Mouse (Mus musculus) heart, adult 11 months (tissue): ENCODE measurements around the gene Gng8.

Experiments used
- DNase-seq: peaks from one replicate; pipeline ENCODE4 v3.0.0; 2022

Gng8 gene

DNA sequence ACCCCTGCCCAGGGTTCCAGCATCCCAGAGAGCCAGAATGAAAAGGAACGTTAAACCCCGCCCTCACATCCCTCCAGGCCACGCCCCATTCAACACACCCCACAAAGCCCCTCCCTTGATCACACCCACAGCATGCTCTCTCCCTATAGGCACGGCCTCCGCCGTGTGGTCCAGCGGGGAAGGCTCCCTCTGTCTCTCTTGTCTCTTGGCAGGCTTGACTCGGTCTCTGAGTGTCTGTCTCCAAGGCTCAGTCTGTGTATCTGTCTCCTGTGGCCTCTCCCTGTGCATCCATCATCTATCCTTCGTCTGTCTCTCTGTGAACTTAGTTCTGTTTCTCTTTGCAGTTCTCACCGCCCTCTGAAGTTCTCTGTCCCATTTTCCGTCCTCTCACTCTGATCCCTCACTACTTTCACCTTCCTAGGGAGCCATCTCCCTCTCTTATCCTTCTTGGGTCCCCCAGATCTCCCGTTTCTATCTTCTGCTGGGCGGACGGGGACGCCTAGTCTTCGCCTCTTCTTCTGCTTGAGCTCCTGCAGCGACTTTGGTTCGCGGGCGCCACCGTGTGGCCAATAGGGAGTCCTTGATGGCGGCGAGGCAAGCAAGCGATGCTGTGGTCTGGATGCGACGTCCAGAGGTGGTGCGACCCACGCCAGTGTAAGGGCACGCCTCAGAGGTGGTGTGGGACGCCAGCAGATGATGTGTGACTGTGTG, at the start of gene Gng8:
Gene Gng8, plus strand, starts transcription at position 146 of the 711 bp plus-strand sequence.
- peak; percentile 98 for DNase-seq

DNA sequence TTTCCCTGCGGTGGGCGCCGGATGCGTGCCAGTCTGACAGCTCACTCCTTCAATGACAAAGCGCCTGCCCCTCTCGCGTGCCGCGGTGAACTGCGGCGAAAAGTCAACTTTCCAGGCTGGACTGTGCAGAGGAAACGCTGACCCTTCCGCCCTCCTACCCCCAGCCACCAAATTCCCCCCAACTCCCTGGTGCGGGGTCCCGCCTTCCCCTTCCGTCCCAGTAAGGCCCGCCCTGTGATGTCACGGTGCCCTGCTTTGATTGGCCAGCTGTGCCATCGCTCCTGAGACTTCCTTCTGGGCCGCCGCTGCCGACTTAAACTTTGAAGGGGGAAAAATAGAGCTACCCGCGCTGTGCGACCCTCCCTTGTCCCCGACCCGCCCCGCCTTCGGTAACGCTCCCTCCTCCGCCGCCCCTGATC, 48.9 kb upstream of the Gng8 start, which contains the start of gene Prkd2:
Gene Prkd2, plus strand, starts transcription at position 258 of the 419 bp plus-strand sequence.
- DNase-seq = peak; percentile 100

DNA sequence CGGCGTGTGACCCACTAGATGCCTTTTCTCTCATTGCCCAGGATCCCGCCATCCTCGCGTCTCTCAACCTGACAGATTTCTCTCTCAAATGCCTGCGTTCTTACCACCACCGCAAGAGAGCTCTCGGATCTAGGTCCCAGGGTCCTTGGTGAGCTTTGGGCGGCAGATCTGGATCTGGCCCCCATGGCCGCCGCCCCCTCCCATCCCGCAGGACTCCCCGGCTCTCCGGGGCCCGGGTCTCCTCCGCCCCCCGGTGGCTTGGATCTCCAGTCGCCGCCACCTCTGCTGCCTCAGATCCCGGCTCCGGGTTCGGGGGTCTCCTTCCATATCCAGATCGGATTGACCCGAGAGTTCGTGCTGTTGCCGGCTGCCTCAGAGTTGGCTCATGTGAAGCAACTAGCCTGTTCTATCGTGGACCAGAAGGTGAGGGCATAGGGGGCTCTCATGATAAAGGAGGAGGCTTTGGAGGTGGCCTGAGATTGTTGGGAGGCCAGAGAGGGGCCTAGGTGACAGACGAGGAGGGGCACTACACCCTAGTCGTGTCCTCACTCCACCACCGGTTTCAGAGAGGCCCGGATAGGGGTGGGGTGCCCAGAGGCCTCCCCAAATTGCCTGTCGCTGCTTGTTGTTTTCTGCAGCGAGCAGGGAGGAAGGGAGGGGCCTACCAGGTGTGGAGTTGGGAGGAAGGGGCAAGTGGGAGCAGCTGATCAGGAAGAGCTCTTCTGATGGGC, 48.0 kb upstream of the Gng8 start:
- DNase-seq = peak; percentile 98

DNA sequence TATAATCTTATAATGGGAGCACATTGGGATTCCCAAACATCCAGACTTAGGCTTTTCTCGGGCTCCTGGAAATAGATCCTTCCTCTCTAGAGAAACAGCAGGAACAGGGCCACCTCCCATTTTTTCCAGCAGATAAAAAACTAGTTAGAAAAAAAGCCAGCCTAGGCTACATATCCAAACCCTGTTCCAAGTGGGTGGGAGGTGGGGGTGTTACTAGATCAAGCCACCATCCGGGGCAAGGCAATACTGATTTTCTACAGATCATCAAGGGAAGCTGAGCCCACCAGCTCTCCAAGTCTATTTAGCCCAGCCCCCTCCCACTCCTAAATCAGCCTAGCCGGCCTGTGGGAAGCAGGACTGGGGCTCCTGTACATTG, 46.9 kb upstream of the Gng8 start:
- peak; percentile 98 for DNase-seq

DNA sequence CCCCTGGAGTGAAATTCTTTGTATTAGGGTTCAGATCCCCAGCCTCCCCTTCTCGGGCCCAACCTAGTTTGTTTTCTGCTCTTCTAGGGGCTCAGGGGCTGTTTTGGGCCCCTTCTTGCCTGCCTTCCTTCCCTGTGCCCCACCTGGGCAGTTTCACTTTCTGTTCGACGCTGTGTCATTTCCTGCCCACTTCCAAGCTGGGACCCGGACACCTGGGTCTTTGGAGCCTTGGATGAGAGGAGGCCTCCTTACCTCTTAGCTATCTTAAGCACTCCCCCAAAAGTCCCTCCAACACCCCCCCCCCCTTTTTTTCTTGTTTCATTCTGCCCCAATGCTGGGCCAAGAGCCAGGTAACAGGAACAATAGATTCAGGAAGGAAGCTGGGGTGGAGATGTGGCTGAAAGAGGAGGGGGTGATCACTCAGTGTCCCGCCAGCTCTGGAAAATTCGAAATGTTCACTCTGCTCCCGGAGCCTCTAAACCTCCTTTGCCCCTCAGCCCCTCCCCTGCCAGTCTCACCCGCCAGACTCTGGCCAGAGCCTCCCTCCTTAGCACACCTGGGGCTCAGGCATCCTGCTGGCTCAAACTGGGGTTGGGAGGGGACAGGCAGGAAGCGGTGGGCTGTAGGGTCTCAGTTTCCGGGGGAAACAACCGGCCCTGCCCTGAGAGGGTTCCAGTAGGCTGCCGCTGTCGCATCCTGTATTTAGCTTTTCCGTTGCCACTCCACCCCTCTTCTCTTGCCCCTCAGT, 46.3 kb upstream of the Gng8 start:
- DNase-seq = peak; percentile 99

DNA sequence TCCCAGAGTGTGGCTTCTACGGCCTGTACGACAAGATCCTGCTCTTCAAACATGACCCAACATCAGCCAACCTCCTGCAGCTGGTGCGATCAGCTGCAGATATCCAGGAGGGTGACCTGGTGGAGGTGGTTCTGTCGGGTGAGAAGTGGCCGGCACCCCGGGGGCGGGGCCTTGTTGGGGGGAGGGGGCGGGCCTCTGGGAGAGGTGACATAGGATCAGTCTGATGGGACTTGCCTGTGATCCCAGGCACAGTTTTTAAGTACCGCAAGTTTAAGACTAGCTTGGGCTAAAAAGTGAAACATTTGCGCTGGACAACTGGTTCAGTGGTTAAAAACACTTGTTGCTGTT, 45.8 kb upstream of the Gng8 start:
- DNase-seq = no peak

DNA sequence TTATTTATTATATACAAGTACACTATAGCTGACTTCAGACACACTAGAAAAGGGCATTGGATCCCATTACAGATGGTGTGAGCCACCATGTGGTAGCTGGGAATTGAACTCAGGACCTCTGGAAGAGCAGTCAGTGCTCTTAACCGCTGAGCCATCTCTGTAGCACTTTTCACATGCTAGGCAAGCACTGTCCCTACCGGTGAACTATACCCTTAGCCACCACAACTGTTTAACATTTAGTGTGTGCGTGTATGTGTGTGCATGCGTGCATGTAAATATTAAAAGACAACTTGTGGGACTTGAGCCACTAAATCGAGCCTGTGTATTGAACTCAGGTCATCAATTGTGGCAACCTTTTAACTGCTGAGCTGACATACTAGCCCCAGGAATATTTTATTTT, 44.8 kb upstream of the Gng8 start:
- DNase-seq = no peak

DNA sequence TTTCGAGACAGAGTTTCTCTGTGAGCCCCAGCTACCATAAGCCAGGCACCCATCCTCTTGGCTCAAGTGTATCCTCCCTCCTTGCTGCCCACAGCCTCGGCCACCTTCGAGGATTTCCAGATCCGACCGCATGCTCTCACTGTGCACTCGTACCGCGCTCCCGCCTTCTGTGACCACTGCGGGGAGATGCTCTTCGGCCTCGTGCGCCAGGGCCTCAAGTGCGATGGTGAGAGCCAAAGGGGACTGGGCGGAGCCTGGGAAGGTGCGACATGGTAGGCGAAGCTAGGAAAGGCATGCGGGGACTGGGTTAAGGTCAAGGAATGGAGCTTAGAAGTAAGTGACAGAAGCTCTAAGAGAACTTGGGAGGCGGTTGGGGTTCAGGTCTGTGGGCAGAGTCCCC, 44.1 kb upstream of the Gng8 start:
- DNase-seq = peak; percentile 90

DNA sequence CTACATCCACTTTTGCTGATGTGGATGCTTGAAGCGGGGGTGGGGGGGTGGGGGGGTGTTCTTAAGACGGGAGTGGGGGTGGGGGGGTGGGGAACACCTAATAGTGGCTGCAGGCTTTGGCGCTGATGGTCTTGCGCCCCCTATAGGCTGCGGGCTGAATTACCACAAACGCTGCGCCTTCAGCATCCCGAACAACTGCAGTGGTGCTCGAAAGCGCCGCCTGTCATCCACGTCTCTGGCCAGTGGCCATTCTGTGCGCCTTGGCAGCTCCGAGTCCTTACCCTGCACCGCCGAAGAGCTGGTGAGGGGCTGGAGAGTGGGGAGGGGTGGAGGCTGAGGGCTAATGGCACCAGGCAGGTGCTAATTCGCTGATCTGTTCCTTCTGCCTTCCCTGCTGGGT, 43.0 kb upstream of the Gng8 start:
- peak; percentile 94 for DNase-seq

DNA sequence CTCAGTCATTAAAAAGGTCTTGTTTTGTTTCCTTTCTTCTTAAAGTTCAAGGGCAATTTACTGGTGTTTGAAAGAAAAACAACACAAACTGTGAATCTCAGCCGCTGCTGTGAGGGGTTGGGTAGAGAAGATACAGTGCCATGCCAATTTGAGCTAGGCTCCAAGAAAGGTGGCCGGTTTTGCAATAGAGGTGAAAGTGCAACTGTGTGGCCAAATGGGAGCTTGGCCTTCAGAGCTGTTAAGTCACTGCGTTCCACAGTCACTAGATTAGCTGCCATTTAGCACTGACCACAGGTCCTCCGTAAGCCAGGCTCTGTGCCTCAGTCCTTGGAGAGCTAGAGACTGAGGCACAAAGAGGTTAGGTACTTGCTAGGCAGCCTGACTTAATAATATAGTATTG, 40.0 kb upstream of the Gng8 start:
- no peak for DNase-seq

DNA sequence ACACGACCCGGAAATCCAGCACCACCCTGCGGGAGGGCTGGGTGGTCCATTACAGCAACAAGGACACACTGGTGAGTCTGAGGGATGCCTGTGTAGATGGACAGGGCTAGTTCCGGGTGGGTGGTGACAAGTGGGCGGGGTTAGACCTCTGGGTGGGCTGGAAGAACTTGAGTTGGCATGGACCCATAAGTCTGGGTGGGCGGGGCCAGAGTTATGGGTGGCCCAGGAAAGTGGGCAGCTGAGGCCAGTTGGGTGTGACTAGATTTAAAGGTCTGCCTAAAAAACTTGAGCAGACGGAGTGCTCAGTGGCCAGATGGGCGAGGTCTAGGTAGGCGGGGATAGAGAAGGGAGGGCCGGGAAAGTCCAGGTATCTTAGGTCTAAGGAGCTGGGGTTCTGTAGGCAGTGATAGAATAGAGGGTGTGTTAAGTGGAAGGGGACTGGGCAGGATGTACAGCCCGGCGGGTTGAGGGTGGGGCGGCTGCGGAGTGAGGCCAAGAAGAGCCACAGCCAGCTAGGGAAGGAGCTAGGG, 38.2 kb upstream of the Gng8 start:
- peak; percentile 96 for DNase-seq

DNA sequence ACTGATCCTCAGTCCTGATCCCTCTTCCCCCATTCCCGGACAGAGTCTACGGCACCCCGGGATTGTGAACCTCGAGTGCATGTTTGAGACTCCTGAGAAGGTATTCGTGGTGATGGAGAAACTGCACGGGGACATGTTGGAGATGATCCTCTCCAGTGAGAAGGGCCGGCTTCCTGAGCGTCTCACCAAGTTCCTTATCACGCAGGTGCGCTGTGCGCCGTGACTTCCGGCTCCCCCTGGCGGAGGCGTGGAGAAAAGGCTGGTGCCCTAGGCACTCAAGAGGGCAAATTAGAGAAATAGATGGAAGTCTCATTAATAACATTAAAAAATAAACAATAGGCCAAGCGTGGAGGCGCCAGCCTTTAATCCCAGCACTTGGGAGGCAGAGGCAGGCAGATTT, 33.2 kb upstream of the Gng8 start:
- no peak for DNase-seq

DNA sequence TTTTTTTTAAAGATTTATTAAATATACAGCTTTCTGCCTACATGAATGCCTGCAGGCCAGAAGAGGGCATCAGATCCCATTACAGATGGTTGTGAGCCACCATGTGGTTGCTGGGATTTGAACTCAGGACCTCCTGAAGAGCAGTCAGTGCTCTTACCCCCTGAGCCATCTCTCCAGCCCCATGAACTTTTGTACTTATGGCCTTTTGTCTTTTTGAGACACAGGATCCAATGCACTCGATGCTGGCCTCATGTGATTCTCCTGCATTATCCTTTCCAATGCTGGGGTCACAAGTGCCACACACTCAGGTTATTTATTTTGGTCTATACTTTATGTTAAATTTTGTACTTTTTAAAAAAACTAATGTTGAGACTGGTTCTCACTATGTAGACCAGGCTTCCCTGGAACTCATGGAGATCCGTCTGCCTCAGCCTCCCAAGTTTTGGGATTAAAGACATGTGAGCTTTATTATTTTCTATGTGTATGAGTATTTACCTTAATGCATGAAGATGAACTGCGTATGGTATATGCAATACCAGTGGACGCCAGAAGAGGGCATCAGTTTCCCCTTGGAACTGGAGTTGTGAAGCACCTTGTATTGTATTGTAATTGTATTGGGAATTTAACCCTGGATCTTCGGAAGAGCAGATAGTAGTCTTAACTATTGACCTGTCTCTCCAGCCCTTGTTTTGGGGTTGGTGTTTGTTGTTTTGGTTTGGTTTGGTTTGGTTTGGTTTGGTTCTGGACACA, 31.5 kb upstream of the Gng8 start:
- no peak for DNase-seq

DNA sequence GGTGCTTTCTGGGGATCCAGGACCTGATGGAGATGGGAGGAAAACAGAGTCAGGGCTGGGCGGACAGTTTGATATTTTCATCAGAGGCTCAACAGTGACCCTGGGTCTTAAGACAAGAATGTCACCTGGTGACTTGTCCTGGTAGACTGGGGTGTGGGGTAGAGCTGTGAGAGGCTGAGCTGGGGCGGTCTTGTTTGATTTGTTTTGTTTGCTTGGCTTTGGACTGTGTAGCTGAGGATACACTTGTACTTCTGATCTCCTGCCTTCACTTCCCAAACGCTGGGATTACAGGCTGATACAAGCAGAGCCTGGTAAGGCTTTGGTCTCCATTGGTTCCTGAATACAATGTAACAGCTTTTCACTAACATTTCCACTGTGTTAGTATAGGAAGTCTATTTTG, 24.1 kb upstream of the Gng8 start:
- no peak for DNase-seq

DNA sequence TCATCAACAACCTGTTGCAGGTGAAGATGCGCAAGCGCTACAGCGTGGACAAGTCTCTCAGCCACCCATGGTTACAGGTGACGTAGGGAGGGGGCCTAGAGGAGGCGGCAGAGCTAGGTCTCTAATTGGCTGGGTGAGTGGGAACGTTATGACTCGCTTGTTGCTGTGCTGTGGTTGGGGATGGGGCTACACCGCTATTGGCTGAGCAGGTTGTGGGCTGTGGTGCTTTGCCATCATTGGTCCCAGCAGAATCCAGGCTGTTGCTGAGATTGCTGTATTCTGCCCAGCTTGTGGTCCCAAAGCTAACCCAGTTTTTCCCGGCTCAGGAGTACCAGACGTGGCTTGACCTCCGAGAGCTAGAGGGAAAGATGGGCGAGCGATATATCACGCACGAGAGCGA, 22.1 kb upstream of the Gng8 start:
- no peak for DNase-seq

DNA sequence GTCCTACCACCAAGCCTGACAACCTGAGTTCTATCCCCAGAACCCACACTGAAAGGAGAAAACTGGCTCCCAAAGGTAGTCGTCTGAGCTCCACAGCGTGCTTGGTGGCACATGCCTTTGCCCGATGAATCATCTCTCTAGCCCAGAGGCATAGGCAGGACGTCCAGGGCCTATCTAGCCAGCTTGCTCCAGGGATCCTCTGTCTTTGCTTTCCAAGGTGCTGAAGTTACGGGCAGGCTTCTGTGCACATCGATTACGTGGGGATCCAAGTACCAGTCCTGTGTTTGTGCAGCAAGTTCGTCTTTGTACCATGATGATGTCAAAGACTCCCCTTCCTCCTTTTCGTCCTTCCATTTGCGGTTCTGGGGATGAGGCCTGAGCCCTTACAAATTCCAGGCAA, 20.0 kb upstream of the Gng8 start:
- DNase-seq = no peak

DNA sequence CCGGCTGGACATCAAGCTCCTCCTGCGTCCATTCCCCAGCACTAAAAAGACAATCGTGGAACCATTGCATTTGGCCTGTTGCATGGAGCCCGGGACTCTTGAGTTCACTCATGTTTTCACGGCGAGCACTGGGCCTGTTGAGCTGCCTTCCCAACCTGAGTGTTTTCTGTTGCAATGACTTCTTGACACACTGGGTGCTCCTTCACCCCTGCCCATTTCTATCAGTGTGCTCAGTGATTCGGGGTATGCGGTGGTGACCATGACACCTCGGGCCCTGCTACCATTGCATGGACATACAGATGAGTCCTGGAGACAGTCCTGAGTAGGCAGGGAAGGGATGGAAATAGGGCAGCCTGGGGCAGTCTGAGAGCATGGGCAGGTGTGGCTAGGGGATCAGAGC, 19.1 kb upstream of the Gng8 start:
- DNase-seq = peak; percentile 92

DNA sequence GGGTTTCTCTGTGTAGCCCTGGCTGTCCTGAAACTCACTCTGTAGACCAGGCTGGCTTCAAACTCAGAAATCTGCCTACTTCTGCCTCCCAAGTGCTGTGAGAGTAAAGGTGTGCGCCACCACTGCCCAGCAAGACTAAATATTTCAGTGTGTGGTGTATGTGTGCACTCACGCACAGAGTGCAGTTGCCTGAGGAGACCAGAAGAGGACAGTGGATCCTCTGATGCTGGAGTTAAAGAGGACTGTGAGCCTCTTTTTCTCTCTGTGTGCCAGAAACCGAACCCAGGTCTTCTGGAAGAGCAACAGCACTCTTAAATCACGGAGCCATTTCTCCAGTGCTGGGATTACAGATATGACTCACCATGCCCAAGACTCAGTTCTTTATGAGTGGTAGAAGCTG, 18.2 kb upstream of the Gng8 start:
- DNase-seq = no peak

DNA sequence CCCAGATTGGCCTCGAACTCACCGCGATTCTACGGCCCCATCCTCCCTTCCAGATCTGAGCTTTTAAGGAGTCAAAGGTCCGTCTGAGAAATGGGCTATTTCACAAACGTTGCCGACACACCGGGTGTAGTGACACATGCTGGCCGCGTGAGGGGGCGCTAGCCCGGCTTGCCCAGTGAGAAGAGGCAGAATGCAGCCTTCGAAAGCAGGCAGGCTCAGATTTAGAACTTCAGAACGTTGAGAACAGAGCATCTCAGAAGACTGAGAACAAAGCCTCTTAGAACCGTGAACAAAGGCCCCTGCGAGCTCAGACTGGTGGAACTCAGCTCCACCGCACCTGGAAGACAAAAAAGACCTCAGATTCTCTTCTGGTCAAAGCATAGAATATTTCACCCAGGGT, 17.4 kb upstream of the Gng8 start:
- peak; percentile 97 for DNase-seq

DNA sequence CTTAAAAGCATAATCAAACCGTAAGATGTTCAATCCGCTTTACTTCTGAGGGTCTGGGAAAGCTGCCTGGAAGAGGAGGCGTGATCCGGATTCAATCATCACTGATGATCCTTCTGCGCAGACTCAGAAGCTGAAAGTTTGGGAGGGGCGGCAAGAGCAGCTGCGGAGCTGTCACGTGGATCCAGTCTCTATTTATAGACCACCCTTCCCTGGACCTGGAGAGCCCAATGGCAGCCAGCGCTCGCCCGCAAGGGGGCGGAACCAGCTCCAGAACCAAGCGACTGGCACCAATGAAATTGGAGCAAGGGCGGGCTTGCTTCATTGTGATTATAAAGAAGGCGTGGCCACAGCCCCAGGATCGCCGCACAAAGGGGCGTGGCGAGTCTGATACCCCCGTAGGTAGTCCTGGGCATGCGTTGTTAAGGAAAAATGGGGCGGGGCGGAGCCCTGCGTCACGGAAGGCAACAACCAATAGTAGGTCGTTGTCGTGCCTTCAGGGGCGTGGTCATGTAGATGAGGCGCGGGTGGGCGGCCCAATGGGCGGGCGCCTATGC, 16.8 kb upstream of the Gng8 start:
- peak; percentile 100 for DNase-seq

DNA sequence AGATGAGACGGTGACA, 16.5 kb upstream of the Gng8 start, which contains the start of gene Dact3:
Gene Dact3, plus strand, starts transcription at position 8 of the 16 bp plus-strand sequence.
- no peak for DNase-seq

DNA sequence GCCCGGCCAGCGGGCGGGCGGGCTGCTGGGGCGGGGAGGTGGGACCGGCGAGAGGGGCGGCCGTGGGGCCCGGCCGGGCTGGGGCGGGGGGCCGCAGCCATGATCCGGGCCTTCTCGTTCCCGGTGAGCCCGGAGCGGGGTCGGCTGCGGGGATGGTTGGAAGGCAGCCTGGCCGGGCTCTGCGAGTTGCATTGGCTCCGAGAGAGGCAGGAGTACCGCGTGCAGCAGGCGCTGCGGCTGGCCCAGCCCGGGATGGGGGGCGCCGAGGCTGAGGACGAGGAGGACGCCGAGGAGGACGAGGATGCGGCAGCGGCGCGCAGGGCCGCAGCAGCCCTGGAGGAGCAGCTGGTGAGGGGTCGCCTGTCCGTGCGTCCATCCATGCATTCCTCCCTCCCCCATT, 16.3 kb upstream of the Gng8 start:
- no peak for DNase-seq

DNA sequence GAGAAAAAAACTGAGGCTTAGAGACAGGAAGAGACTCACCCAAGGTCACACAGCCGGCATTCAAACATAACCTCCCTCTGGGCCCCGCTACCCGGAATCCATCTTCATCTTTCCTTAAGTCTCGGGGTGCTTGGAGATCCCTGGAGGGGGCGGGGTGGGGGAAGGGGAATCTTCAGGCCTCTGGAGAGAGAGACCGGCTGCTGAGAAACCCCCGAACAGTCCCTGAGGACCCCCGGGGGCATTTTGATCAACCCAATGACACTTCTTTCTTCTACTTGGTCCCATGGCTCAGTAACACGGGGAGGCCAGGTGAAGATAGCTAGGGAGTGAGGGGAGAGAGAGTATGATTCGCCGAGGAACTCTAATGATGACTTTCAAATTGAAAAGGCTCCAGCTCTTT, 15.6 kb upstream of the Gng8 start:
- no peak for DNase-seq
